Mouse (Mus musculus) adrenal gland, adult 2 months (tissue): ENCODE results near the gene Spn. TPM values are rescaled to one million over a fixed set of nuclear protein-coding genes. Genes with fewer than 3 reads are reported as not detected.

Experiments used
- polyA plus RNA-seq: library from polyadenylated mRNA; depleted of rRNA; stranded (reverse); fragments of >200 nt; gene quantifications from 2 replicates; pipeline ENCODE4 v1.2.3, GENCODE M21; 2012; rRNA removed
- total RNA-seq, 2 experiments: library from RNA; stranded (reverse); gene quantifications; 2 replicates each; pipeline ENCODE4 v1.2.3; 2021

The Spn gene
- total and polyA plus RNA-seq, 3 experiments = 0.58 to 2.0 (median 1.0) TPM

Other genes with a start within 250 kb of the Spn start
- gene Tmem219, start 214.9 kb downstream of the Spn start, total RNA-seq = 10 to 100 TPM; 28.1 to 35.4 TPM
- 242 and 243 TPM in 2 replicates for gene Tmem219, start 214.9 kb downstream of the Spn start, polyA plus RNA-seq
- 10 to 100 TPM; 25.9 to 26.8 TPM for gene Kctd13, start 208.9 kb downstream of the Spn start, total RNA-seq
- gene Kctd13, start 208.9 kb downstream of the Spn start, polyA plus RNA-seq = 52.0 and 52.9 TPM in 2 replicates
- 1 to 10 TPM in 1 of 2 experiments, under 1 TPM in 1; 0.66 to 2.2 TPM for gene Asphd1, start 188.2 kb downstream of the Spn start, total RNA-seq
- gene Asphd1, start 188.2 kb downstream of the Spn start, polyA plus RNA-seq = 2.0 and 2.5 TPM in 2 replicates
- 100 to 1,000 TPM in 1 of 2 experiments, 10 to 100 TPM in 1; 87.4 to 126 TPM for gene Sez6l2, start 187.3 kb downstream of the Spn start, total RNA-seq
- gene Sez6l2, start 187.3 kb downstream of the Spn start, polyA plus RNA-seq = 33.4 and 42.4 TPM in 2 replicates
- 100 to 1,000 TPM; 102 to 107 TPM for gene Cdipt, start 161.9 kb downstream of the Spn start, total RNA-seq
- 239 and 259 TPM in 2 replicates for gene Cdipt, start 161.9 kb downstream of the Spn start, polyA plus RNA-seq
- gene Cdiptos, start 161.7 kb downstream of the Spn start, total RNA-seq = 1 to 10 TPM; 1.6 TPM
- gene Cdiptos, start 161.7 kb downstream of the Spn start, polyA plus RNA-seq = 0.43 and 1.4 TPM in 2 replicates
- 100 to 1,000 TPM; 115 to 145 TPM for gene Mvp, start 123.2 kb downstream of the Spn start, total RNA-seq
- gene Mvp, start 123.2 kb downstream of the Spn start, polyA plus RNA-seq = 95.3 and 172 TPM in 2 replicates
- gene Pagr1b, start 121.3 kb downstream of the Spn start, total RNA-seq = 1 to 10 TPM in 1 of 2 experiments, not detected in 1; 1.3 TPM
- 1.7 and 2.0 TPM in 2 replicates for gene Pagr1b, start 121.3 kb downstream of the Spn start, polyA plus RNA-seq
- gene Pagr1a, start 120.5 kb downstream of the Spn start, total RNA-seq = 10 to 100 TPM; 16.4 to 20.3 TPM
- gene Pagr1a, start 120.5 kb downstream of the Spn start, polyA plus RNA-seq = 0.66 and 13.1 TPM in 2 replicates
- gene Gm42742, start 116.7 kb downstream of the Spn start, total RNA-seq = 10 to 100 TPM; 19.9 to 29.2 TPM
- 13.7 and 28.4 TPM in 2 replicates for gene Gm42742, start 116.7 kb downstream of the Spn start, polyA plus RNA-seq
- gene Prrt2, start 116.6 kb downstream of the Spn start, total RNA-seq = 1 to 10 TPM; 1.7 to 2.0 TPM
- gene Prrt2, start 116.6 kb downstream of the Spn start, polyA plus RNA-seq = 8.5 and 9.5 TPM in 2 replicates
- gene Maz, start 110.8 kb downstream of the Spn start, total RNA-seq = 100 to 1,000 TPM in 1 of 2 experiments, 10 to 100 TPM in 1; 98.7 to 114 TPM
- 833 and 840 TPM in 2 replicates for gene Maz, start 110.8 kb downstream of the Spn start, polyA plus RNA-seq
- 1 to 10 TPM; 2.1 to 2.5 TPM for gene Kif22, start 95.4 kb downstream of the Spn start, total RNA-seq
- 0.64 and 0.89 TPM in 2 replicates for gene Kif22, start 95.4 kb downstream of the Spn start, polyA plus RNA-seq
- not detected for gene Zg16, start 50.5 kb downstream of the Spn start, total RNA-seq
- 0.18 and 0.49 TPM in 2 replicates for gene Zg16, start 50.5 kb downstream of the Spn start, polyA plus RNA-seq
- 1 to 10 TPM; 1.6 to 1.9 TPM for gene AI467606, start 46.5 kb downstream of the Spn start, total RNA-seq
- gene AI467606, start 46.5 kb downstream of the Spn start, polyA plus RNA-seq = 7.6 TPM in 2 replicates
- under 1 TPM; 0.49 to 0.52 TPM for gene Qprt, start 15.6 kb downstream of the Spn start, total RNA-seq
- 0.77 and 1.0 TPM in 2 replicates for gene Qprt, start 15.6 kb downstream of the Spn start, polyA plus RNA-seq
- gene Cd2bp2, start 58.2 kb upstream of the Spn start, total RNA-seq = 10 to 100 TPM; 37.6 to 67.6 TPM
- gene Cd2bp2, start 58.2 kb upstream of the Spn start, polyA plus RNA-seq = 12.7 and 13.8 TPM in 2 replicates
- gene Tbc1d10b, start 70.6 kb upstream of the Spn start, total RNA-seq = 10 to 100 TPM; 36.0 to 43.6 TPM
- gene Tbc1d10b, start 70.6 kb upstream of the Spn start, polyA plus RNA-seq = 31.5 and 35.1 TPM in 2 replicates
- 1 to 10 TPM; 2.2 to 2.3 TPM for gene Mylpf, start 71.1 kb upstream of the Spn start, total RNA-seq
- not detected in 2 replicates for gene Mylpf, start 71.1 kb upstream of the Spn start, polyA plus RNA-seq
- 10 to 100 TPM; 11.7 to 12.7 TPM for gene Zfp553, start 95.2 kb upstream of the Spn start, total RNA-seq
- gene Zfp553, start 95.2 kb upstream of the Spn start, polyA plus RNA-seq = 18.3 and 20.5 TPM in 2 replicates
- 10 to 100 TPM in 1 of 2 experiments, 1 to 10 TPM in 1; 7.1 to 11.4 TPM for gene Sept1, start 95.3 kb upstream of the Spn start, total RNA-seq
- 8.6 and 10.9 TPM in 2 replicates for gene Sept1, start 95.3 kb upstream of the Spn start, polyA plus RNA-seq
- gene Zfp771, start 106.5 kb upstream of the Spn start, total RNA-seq = 10 to 100 TPM; 27.1 to 32.4 TPM
- gene Zfp771, start 106.5 kb upstream of the Spn start, polyA plus RNA-seq = 295 and 338 TPM in 2 replicates
- 10 to 100 TPM; 34.7 to 37.6 TPM for gene Dctpp1, start 122.9 kb upstream of the Spn start, total RNA-seq
- gene Dctpp1, start 122.9 kb upstream of the Spn start, polyA plus RNA-seq = 45.1 and 57.1 TPM in 2 replicates
- 100 to 1,000 TPM in 1 of 2 experiments, 10 to 100 TPM in 1; 90.0 to 118 TPM for gene Sephs2, start 136.2 kb upstream of the Spn start, total RNA-seq
- gene Sephs2, start 136.2 kb upstream of the Spn start, polyA plus RNA-seq = 41.8 and 46.5 TPM in 2 replicates
- gene Itgal, start 158.4 kb upstream of the Spn start, total RNA-seq = 1 to 10 TPM; 1.7 to 2.4 TPM
- 1.6 and 1.7 TPM in 2 replicates for gene Itgal, start 158.4 kb upstream of the Spn start, polyA plus RNA-seq
- 10 to 100 TPM; 30.5 to 32.3 TPM for gene Zfp768, start 207.8 kb upstream of the Spn start, total RNA-seq
- gene Zfp768, start 207.8 kb upstream of the Spn start, polyA plus RNA-seq = 52.5 and 54.2 TPM in 2 replicates
- 10 to 100 TPM in 1 of 2 experiments, 1 to 10 TPM in 1; 8.0 to 11.2 TPM for gene Zfp747, start 238.2 kb upstream of the Spn start, total RNA-seq
- 4.4 and 6.7 TPM in 2 replicates for gene Zfp747, start 238.2 kb upstream of the Spn start, polyA plus RNA-seq
- 1 to 10 TPM; 4.4 to 6.3 TPM for gene 9130019O22Rik, start 249.3 kb upstream of the Spn start, total RNA-seq
- gene 9130019O22Rik, start 249.3 kb upstream of the Spn start, polyA plus RNA-seq = 2.5 and 3.3 TPM in 2 replicates